Mouse (Mus musculus) heart, adult 2 months (tissue): Measurements from ENCODE around the gene Cxcr5. TPM values are rescaled to one million over a fixed set of nuclear protein-coding genes. Genes with fewer than 3 reads are reported as not detected.

Experiments used
- DNase-seq, 2 experiments: peaks; one replicate each; pipeline ENCODE4 v3.0.0; 2021
- H3K27ac ChIP-seq: fragments of 200-600 bp; 2 replicates; pipeline ENCODE4 v1.8.1; 2022
- H3K27me3 ChIP-seq: fragments of 200-500 bp; 2 replicates; pipeline ENCODE4 v1.6.1; 2012; ENCODE audit warnings: mild to moderate bottlenecking, low read length, inconsistent platforms, mixed read lengths; ENCODE audit not compliant: control insufficient read depth, insufficient read depth
- H3K36me3 ChIP-seq: fragments of 200-500 bp; 2 replicates; pipeline ENCODE4 v1.6.1; 2012; ENCODE audit warnings: low read length, inconsistent platforms; ENCODE audit not compliant: control insufficient read depth, insufficient read depth
- H3K4me1 ChIP-seq: fragments of 200-500 bp; 2 replicates; pipeline ENCODE4 v1.6.1; 2011; ENCODE audit warnings: low read length; ENCODE audit not compliant: control insufficient read depth, insufficient read depth
- H3K4me3 ChIP-seq: fragments of 200-600 bp; 2 replicates; pipeline ENCODE4 v1.8.1; 2022
- H3K79me2 ChIP-seq: fragments of 200-500 bp; replicated peaks from 2 replicates; pipeline ENCODE4 v1.6.1; 2012; ENCODE audit warnings: mild to moderate bottlenecking, inconsistent platforms, low read length, moderate library complexity, mixed read lengths; ENCODE audit not compliant: control insufficient read depth, insufficient read depth
- H3K9ac ChIP-seq: fragments of 200-500 bp; 2 replicates; pipeline ENCODE4 v1.6.1; 2012; ENCODE audit warnings: low read depth, mild to moderate bottlenecking, control low read depth, inconsistent platforms, low read length, mixed read lengths
- CTCF ChIP-seq: fragments of 200-600 bp; IDR thresholded peaks from 2 replicates; pipeline ENCODE4 v1.8.1; 2022; ENCODE audit warnings: antibody characterized with exemption, mild to moderate bottlenecking, moderate library complexity
- EP300 ChIP-seq: fragments of 200-500 bp; IDR thresholded peaks from 2 replicates; pipeline ENCODE4 v1.6.1; 2011; ENCODE audit warnings: low read depth, low read length, control low read depth; ENCODE audit not compliant: insufficient read depth
- POLR2A ChIP-seq: fragments of 200-500 bp; IDR thresholded peaks from 2 replicates; pipeline ENCODE4 v1.6.1; 2011; ENCODE audit warnings: mild to moderate bottlenecking, low read depth, low read length, control low read depth; ENCODE audit not compliant: insufficient read depth
- WGBS: fragments of 180-500 bp; shearing (Covaris S2); methylation state at CpG from one replicate; pipeline ENCODE4 v1.1.7; 2018; 5-methylcytosine and 5-hydroxymethylcytosine counted together
- intact Hi-C: fragments of 180-260 bp; cut with DNase I; formaldehyde crosslinking; loops from one replicate; pipeline ENCODE4 v1.15.1; 2025
- polyA plus RNA-seq: library from polyadenylated mRNA; depleted of rRNA; stranded (reverse); fragments of >200 nt; gene quantifications from 2 replicates; pipeline ENCODE4 v1.2.3, GENCODE M21; 2012
- total RNA-seq, 2 experiments: library from RNA; stranded (reverse); gene quantifications; 2 replicates each; pipeline ENCODE4 v1.2.3; 2021

The Cxcr5 gene
- total and polyA plus RNA-seq, 3 experiments = 0.41 to 1.7 (median 0.42) TPM

DNA sequence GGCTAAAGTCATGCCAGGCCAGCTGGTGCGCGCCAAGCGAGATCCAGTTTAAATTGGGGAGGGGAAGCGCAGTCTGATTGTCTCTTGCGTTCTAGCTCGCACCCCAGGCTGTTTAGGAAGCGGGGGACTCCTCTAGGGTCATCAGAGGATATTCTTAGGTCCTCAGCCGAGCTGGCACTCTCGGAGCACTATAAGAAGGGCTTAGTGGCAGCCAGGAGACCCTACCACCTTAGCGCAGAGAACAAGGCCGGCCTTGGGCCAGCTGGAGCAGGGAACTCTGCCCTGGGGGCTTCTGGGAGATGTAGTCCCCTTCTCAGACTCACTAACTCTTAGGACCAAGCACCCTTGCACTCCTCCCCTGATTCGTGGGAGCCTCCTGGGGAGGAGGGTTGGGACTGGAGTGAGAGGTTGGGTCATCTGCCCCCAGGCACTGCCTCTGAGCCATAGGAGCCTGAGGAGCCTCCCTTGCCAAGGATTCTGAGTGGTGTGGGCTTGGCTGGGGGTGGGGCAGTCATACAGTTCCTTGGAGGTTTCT is 78.1 kb downstream of the Cxcr5 start:
- peak; percentile 77 to 80 for DNase-seq
- Histone ChIP-seq H3K27ac (peak overlapping the region; percentile 93), H3K27me3 (no peaks in the 10 kb centered on the region), H3K4me1 (peaks cover 29% of the 10 kb centered on the region), H3K4me3 (peak overlapping the region; percentile 75), H3K36me3 (peaks cover 2% of the 10 kb centered on the region; the same call in 1 of the 2 replicates), H3K79me2 (no peaks in the 10 kb centered on the region), H3K9ac (peak overlapping the region; percentile 83)
- intact Hi-C loops = loop anchor here (10.0 kb wide), 1 partner anchor 399 kb away; no protein-coding TSS in a partner anchor
- 0 out of 2 replicates have a peak, but pooled peaks have one; percentile 43 for TF ChIP-seq EP300
- no peak for TF ChIP-seq CTCF
- TF ChIP-seq POLR2A = peak; percentile 31; the same call in 1 of the 2 replicates
- WGBS = 2% methylated on average over 12 of the region's 12 CpGs

GRCm38 (mm10) chr9:44483041-44483509 is 78.6 kb downstream of the Cxcr5 start:
- no peak for TF ChIP-seq CTCF
- no peak for TF ChIP-seq POLR2A
- no peak for TF ChIP-seq EP300
- Histone ChIP-seq H3K27ac (peak overlapping the region; percentile 93), H3K27me3 (no peaks in the 10 kb centered on the region), H3K9ac (peak overlapping the region; percentile 83), H3K4me1 (peaks cover 24% of the 10 kb centered on the region), H3K36me3 (peaks cover 2% of the 10 kb centered on the region; the same call in 1 of the 2 replicates), H3K79me2 (no peaks in the 10 kb centered on the region), H3K4me3 (peak overlapping the region; percentile 75)
- WGBS = under 1% methylated on average over 35 of the region's 39 CpGs
- no peak for DNase-seq
- intact Hi-C loops = loop anchor here (10.0 kb wide), 1 partner anchor 398 kb away; no protein-coding TSS in a partner anchor

- H3K4me1 ChIP-seq = peaks cover 22% of the 10 kb centered on the region
- intact Hi-C loops = loop anchor here (1.0 to 10.0 kb wide), 2 partner anchors 18 to 398 kb away; no protein-coding TSS in a partner anchor
Measured at GRCm38 (mm10) chr9:44482552-44482951, 79.1 kb downstream of the Cxcr5 start, which contains the start of gene Bcl9l. Gene Bcl9l (plus strand): TSS chr9:44482825.

GRCm38 (mm10) chr9:44482112-44482511 is 79.6 kb downstream of the Cxcr5 start:
- peaks cover 2% of the 10 kb centered on the region; the same call in 1 of the 2 replicates for H3K36me3 ChIP-seq
- H3K79me2 ChIP-seq = no peaks in the 10 kb centered on the region
- no peaks in the 10 kb centered on the region for H3K27me3 ChIP-seq
- H3K4me3 ChIP-seq = peak overlapping the region; percentile 75
- peak overlapping the region; percentile 93 for H3K27ac ChIP-seq
- no peak for TF ChIP-seq CTCF
- no peak for TF ChIP-seq POLR2A
- TF ChIP-seq EP300 = no peak
- peaks cover 21% of the 10 kb centered on the region for H3K4me1 ChIP-seq
- H3K9ac ChIP-seq = peak overlapping the region; percentile 43
- intact Hi-C loops = loop anchor here (1.0 to 10.0 kb wide), 2 partner anchors 18 to 397 kb away; no protein-coding TSS in a partner anchor
- WGBS = 34% methylated on average over 3 of the region's 3 CpGs
- DNase-seq = no peak

More at GRCm38 (mm10) chr9:44482552-44482951, 79.1 kb downstream of the Cxcr5 start, which contains the start of gene Bcl9l:
- Histone ChIP-seq H3K79me2 (no peaks in the 10 kb centered on the region), H3K27ac (peak within 1 kb of the TSS; percentile 93), H3K4me3 (peak within 1 kb of the TSS; percentile 75), H3K27me3 (no peaks in the 10 kb centered on the region), H3K36me3 (peaks cover 2% of the 10 kb centered on the region; the same call in 1 of the 2 replicates), H3K9ac (peak within 1 kb of the TSS; percentile 83)
- under 1% methylated on average over 31 of the region's 31 CpGs for WGBS
- peak; percentile 94 to 95 for DNase-seq
- TF ChIP-seq EP300 (peak; percentile 49; the same call in 1 of the 2 replicates), POLR2A (peak; percentile 90), CTCF (peak; percentile 95)

DNA sequence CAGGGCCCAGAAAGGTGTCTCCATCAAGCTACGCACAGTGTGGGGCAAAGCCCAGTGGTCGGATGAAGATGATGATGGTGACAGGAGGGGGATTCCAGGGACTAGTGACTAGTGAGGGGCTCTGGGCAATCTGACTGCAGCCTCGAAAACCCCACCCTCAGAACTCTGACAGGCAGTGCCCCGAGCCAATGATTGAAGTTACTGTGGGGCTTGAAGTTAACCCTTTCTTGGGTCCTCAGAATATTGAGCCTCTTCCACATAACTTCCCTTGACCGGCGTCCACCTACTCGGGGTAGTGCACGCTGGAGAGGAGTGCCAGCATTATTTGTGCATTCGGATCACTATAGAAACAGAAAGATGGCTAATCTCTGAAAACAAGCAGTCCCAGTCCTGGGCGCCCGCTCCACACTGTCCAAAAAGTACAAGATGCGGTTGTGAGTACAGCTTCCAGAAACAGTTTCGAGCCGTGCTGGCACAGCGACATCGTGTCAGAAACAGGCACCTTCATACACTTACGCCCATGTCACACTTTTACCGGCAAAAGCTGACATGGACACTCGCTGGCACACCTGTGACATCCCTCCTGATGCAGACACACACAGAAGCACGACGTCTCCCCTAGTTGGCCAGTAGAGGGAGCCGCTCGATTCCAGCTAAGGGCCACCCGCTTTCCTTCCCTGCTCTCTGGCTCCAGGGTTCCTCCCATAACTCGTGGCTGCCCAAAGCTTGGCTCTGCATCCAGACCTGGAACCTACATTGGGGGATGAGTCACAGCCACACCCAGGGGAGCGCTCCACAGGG is 81.8 kb downstream of the Cxcr5 start:
- intact Hi-C loops = loop anchor here (2.0 to 10.0 kb wide), 3 partner anchors 25 to 395 kb away; partner anchors contain the start of gene Upk2
- H3K27ac ChIP-seq = peak overlapping the region; percentile 96
- H3K79me2 ChIP-seq = no peaks in the 10 kb centered on the region
- H3K4me1 ChIP-seq = peaks cover 13% of the 10 kb centered on the region
- H3K9ac ChIP-seq = peak overlapping the region; percentile 85
- no peaks in the 10 kb centered on the region for H3K27me3 ChIP-seq
- H3K36me3 ChIP-seq = peaks cover 2% of the 10 kb centered on the region; the same call in 1 of the 2 replicates
- DNase-seq = peak; percentile 92
- under 1% methylated on average over 26 of the region's 26 CpGs for WGBS
- H3K4me3 ChIP-seq = peak overlapping the region; percentile 73
- peak; percentile 58; the same call in 1 of the 2 replicates for TF ChIP-seq POLR2A
- no peak; the same call in 1 of the 2 replicates for TF ChIP-seq CTCF
- peak; percentile 92 for TF ChIP-seq EP300
